Mouse (Mus musculus) testis, adult 2 months (tissue): ENCODE data around the gene Nupl1.

ENCODE experiments used
- CTCF ChIP-seq: fragments of 200-500 bp; IDR thresholded peaks from 2 replicates; pipeline ENCODE4 v1.5.1; 2012; ENCODE audit warnings: low read depth, mild to moderate bottlenecking, inconsistent platforms, low read length, moderate library complexity; ENCODE audit not compliant: control insufficient read depth, insufficient read depth, insufficient replicate concordance
- POLR2A ChIP-seq: fragments of 200-500 bp; IDR thresholded peaks from 2 replicates; pipeline ENCODE4 v1.6.1; 2012; ENCODE audit warnings: low read depth, mild to moderate bottlenecking, inconsistent platforms, low read length, moderate library complexity; ENCODE audit not compliant: control insufficient read depth

DNA sequence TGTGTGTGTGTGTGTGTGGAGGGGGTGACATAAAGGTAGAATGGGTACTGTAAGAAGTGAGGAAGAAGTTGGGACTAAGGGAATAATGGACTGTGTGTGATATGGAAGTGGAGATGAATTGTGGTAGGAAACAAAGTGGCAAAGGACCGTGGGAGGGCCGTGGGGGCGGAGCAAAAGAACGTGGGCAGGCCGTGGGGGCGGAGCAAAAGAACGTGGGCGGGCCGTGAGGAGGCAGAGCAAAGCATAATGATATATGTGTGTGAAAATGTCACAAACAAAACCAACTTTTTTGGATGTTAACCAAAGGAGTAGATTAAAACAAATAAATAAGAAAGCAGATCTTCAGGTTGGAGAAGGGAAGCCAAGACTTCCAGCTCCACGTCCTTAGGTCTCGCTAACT lies 98.9 kb downstream of the Nupl1 start:
- TF ChIP-seq POLR2A (no peak), CTCF (no peak)
